Mouse (Mus musculus) limb, embryonic 12.5 days (tissue): ENCODE measurements around the gene Dab1. TPM values are rescaled to one million over a fixed set of nuclear protein-coding genes. Genes with fewer than 3 reads are reported as not detected.

Experiments
- ATAC-seq: fragments of 200-750 bp; cut with Nextera tagmentation; 2 replicates; pipeline ENCODE4 v1.8.0; 2017; ENCODE audit warnings: low read depth, moderate TSS enrichment; ENCODE audit not compliant: insufficient number of reproducible peaks, insufficient read depth, low FRiP score, low TSS enrichment
- H3K27ac ChIP-seq: fragments of 300-500 bp; sonication (generic); 2 replicates; pipeline ENCODE4 v1.5.1; 2016; ENCODE audit warnings: mild to moderate bottlenecking, moderate library complexity
- H3K27me3 ChIP-seq: fragments of 300-500 bp; sonication (generic); 2 replicates; pipeline ENCODE4 v1.6.1; 2016; ENCODE audit warnings: mild to moderate bottlenecking, moderate library complexity
- H3K36me3 ChIP-seq: fragments of 300-500 bp; sonication (generic); 2 replicates; pipeline ENCODE4 v1.6.1; 2016; ENCODE audit warnings: mild to moderate bottlenecking, moderate library complexity
- H3K4me1 ChIP-seq: fragments of 300-500 bp; sonication (generic); replicated peaks from 2 replicates; pipeline ENCODE4 v1.6.1; 2016
- H3K4me2 ChIP-seq: fragments of 300-500 bp; sonication (generic); 2 replicates; pipeline ENCODE4 v1.6.1; 2016; ENCODE audit warnings: mild to moderate bottlenecking, moderate library complexity
- H3K4me3 ChIP-seq: fragments of 300-500 bp; sonication (generic); replicated peaks from 2 replicates; pipeline ENCODE4 v1.5.1; 2016; ENCODE audit warnings: mild to moderate bottlenecking
- H3K9ac ChIP-seq: fragments of 300-500 bp; sonication (generic); replicated peaks from 2 replicates; pipeline ENCODE4 v1.6.1; 2016; ENCODE audit warnings: mild to moderate bottlenecking, moderate library complexity
- H3K9me3 ChIP-seq: fragments of 300-500 bp; sonication (generic); 2 replicates; pipeline ENCODE4 v1.6.1; 2016; ENCODE audit warnings: mild to moderate bottlenecking, moderate library complexity
- WGBS: fragments of 180-500 bp; shearing (Covaris S2); methylation state at CpG from one replicate; pipeline ENCODE4 v1.1.7; 2016; 5-methylcytosine and 5-hydroxymethylcytosine counted together
- polyA plus RNA-seq: library from polyadenylated mRNA; unstranded; fragments of >200 nt; fragmentation: Nextera tagmentation; extraction: Ambion mirVana; gene quantifications from 2 replicates; pipeline ENCODE4 v1.2.1, GENCODE M21; 2016

Dab1 gene
- polyA plus RNA-seq, 1 experiment from 2014 or later = 23.8 TPM

DNA sequence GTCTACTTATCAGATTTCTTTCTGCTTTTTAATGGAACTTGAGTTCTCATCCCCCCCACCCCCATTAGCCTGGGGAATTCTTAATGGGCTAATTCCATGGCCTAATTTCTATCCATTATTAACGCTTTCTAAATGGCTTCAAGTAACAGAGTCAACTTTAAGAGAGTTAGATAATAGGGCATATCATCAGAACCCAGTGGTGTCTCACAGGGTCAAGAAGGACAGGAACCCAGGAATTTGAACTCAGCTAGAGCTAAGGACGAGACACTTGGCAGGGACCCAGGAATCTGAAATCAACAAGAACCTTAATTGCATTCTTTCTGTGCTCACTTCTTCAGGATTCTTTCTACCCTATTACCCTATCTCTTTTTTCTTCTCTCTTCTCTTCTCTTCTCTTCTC is 968.7 kb downstream of the Dab1 start:
- Histone ChIP-seq H3K9ac (no peak overlapping the region), H3K36me3 (no peaks in the 10 kb centered on the region), H3K27me3 (no peaks in the 10 kb centered on the region), H3K4me1 (peaks cover 10% of the 10 kb centered on the region), H3K4me2 (no peak overlapping the region), H3K4me3 (no peak overlapping the region), H3K9me3 (no peaks in the 10 kb centered on the region), H3K27ac (no peak overlapping the region)
- 64% methylated on average over 2 of the region's 2 CpGs for WGBS
- ATAC-seq = no peak

DNA sequence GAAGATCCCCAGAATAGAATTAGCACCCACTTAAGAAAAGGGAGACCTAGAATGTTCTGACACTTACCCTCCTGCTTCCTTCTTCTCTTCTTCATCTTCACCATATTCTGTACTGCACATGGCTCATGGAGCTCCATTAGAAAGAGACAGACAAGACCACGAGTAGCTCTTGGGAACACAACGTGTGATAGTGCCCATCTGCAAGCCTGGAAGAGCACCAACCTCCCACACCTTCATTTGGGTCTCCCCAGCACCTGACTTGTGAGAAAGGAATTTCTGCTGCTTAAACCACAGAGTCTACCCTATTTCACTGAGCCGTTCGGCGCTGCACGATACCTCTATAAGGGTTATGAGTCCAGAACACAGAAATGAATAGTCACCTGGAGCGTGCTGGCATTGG is 977.8 kb downstream of the Dab1 start:
- no peak overlapping the region for H3K27ac ChIP-seq

DNA sequence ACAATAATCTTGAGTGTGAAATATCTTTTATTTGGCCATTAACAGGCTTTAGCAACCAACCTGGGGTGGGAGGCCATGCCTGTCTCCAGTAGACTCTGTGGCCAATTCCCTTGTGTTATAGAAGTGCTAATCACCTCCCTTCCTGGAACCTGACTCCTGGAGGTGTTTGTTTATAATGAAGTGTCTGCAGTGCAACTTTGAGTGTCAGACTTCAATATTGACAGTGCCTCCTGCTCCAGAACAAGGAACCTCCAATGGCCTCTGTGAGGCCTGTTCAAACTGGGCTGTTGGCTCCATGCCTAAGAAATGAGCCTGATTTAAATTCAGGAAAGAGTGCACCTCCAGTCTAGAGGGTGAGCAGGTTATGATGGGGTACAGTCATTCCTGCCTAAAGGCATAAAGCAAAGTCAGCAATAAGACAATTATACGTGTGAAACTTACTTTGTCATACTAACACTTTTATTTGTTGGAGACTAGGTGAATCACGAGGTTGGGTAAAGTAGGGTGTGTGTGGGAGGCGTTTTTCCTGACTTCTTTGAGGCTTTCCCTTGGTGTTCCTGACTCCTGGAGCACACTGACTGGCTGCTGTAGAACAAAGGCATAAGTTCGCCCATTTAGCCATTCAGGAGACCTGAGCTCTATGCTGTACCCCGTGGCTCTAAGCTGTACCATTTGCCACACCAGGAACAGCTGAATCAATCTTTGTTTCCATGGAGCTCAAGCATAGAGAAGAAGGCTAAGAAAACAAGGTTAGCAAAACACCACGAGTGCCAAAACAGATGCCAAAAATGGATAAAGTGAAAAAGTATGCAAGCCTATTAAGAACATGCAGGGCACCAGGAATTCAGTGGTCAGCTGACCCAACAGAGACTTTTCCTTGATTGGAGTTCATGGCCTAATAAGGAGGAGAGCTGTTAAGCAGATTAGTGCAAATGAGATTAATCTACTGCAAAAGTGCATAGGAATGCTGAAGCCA is 978.6 kb downstream of the Dab1 start:
- H3K4me2 ChIP-seq = no peak overlapping the region
- no peak for ATAC-seq
- H3K4me3 ChIP-seq = no peak overlapping the region
- H3K9ac ChIP-seq = no peak overlapping the region
- H3K4me1 ChIP-seq = peaks cover 17% of the 10 kb centered on the region
- WGBS = 81% methylated on average over 6 of the region's 6 CpGs
- no peaks in the 10 kb centered on the region for H3K27me3 ChIP-seq
- 0 out of 2 replicates have a peak overlapping the region, but pooled peaks have one; percentile 12 for H3K27ac ChIP-seq
- no peaks in the 10 kb centered on the region for H3K9me3 ChIP-seq
- no peaks in the 10 kb centered on the region for H3K36me3 ChIP-seq

More for the DNA sequence above, 977.8 kb downstream of the Dab1 start:
- H3K4me2 ChIP-seq = no peak overlapping the region
- no peak for ATAC-seq
- H3K36me3 ChIP-seq = no peaks in the 10 kb centered on the region
- H3K9ac ChIP-seq = no peak overlapping the region
- no peaks in the 10 kb centered on the region for H3K9me3 ChIP-seq
- H3K27me3 ChIP-seq = no peaks in the 10 kb centered on the region
- no peak overlapping the region for H3K4me3 ChIP-seq
- 90% methylated on average over 7 of the region's 7 CpGs for WGBS
- H3K4me1 ChIP-seq = peaks cover 17% of the 10 kb centered on the region

DNA sequence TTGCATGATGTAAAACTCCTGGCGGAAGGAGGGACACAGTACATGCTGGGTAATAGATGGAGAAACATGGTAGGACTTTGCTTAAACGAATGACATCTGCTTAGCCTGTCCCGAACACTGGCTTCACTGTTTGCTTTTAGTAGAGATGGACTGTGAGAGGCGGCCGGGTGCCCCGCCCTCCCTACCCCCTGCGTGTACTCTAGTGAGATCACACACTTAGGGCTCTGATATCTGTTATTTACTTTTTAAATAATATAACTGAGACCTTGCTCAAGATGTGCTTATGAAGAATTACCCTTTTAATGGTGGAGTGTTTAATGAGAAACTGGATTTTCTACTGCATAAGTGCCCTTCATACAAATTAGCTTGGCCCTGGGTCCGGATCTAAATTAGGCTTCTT is 983.6 kb downstream of the Dab1 start:
- WGBS = 91% methylated on average over 8 of the region's 8 CpGs
- no peaks in the 10 kb centered on the region for H3K9me3 ChIP-seq
- H3K27me3 ChIP-seq = no peaks in the 10 kb centered on the region
- H3K4me3 ChIP-seq = no peak overlapping the region
- no peak overlapping the region for H3K9ac ChIP-seq
- no peak overlapping the region for H3K4me2 ChIP-seq
- H3K4me1 ChIP-seq = peaks cover 7% of the 10 kb centered on the region; the same call in 1 of the 2 replicates
- no peaks in the 10 kb centered on the region for H3K36me3 ChIP-seq
- ATAC-seq = no peak
- no peak overlapping the region for H3K27ac ChIP-seq

DNA sequence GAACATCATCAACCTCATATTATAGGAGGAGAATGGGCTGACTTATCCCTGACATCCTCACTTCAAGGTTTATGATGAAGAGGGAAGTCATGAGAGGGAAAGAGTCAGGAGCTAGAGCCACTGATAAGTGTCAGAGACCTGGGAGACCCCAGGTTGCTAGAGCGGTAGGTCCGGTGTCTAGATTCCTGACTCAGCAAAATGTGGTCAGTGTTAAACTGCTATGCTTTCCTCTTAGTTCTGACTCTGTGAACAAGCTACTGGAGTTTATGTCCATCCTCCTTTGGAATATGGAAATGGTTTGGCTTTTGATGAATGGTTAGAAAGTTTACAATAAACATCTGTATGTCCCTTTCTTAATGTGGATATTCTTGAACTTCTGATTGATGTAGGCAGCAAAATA is 985.1 kb downstream of the Dab1 start:
- no peaks in the 10 kb centered on the region for H3K27me3 ChIP-seq
- H3K4me3 ChIP-seq = no peak overlapping the region
- H3K27ac ChIP-seq = no peak overlapping the region
- 91% methylated on average over 2 of the region's 2 CpGs for WGBS
- no peak overlapping the region for H3K4me2 ChIP-seq
- no peak overlapping the region for H3K9ac ChIP-seq
- no peaks in the 10 kb centered on the region for H3K36me3 ChIP-seq
- no peaks in the 10 kb centered on the region for H3K4me1 ChIP-seq
- no peak for ATAC-seq
- no peaks in the 10 kb centered on the region for H3K9me3 ChIP-seq

DNA sequence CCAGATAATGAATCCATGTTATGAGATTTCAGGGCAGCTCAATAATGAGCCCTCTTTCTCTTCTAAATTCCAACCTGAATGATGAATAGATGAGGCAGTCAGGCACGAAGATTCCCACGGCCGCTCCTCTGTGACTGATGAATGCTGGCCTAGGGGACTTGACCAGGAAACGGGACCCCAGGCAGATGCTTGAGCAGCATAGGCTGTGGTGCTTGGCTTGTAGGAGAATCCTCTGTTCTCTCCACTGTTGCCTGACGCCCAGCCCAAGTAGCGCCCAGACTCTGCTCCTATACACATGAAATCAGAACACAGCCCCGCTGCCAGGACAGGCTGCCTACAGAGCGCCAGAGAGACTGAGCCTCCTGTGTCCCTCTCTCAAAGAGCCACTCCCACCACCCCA is 987.7 kb downstream of the Dab1 start:
- H3K9ac ChIP-seq = no peak overlapping the region
- ATAC-seq = no peak
- H3K27me3 ChIP-seq = no peaks in the 10 kb centered on the region
- no peak overlapping the region for H3K27ac ChIP-seq
- H3K4me1 ChIP-seq = no peaks in the 10 kb centered on the region
- H3K4me2 ChIP-seq = no peak overlapping the region
- H3K9me3 ChIP-seq = no peaks in the 10 kb centered on the region
- no peaks in the 10 kb centered on the region for H3K36me3 ChIP-seq
- no peak overlapping the region for H3K4me3 ChIP-seq
- WGBS = 84% methylated on average over 8 of the region's 8 CpGs

DNA sequence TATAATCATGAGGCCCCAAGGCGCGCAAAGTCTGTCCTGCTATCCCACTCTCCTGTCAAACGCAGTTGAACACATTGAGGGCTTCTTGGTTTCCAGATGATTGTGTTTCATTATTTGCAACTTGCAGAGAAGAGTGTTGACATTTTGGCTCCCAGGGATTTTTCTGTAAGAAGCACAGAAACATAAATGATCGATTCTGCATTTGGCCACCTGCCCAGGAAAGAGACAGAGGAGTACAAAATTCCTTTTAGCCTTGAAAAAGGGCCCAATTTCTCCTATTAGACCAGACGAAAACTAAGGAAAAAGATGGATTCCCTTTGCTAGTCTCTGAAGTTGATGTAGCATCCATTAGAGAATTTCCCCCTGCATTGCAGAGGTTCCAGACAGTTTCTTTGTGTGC is 988.5 kb downstream of the Dab1 start:
- Histone ChIP-seq H3K4me2 (no peak overlapping the region), H3K36me3 (no peaks in the 10 kb centered on the region), H3K9ac (no peak overlapping the region), H3K9me3 (no peaks in the 10 kb centered on the region), H3K27ac (no peak overlapping the region), H3K27me3 (no peaks in the 10 kb centered on the region), H3K4me3 (no peak overlapping the region), H3K4me1 (no peaks in the 10 kb centered on the region)
- WGBS = 81% methylated on average over 5 of the region's 5 CpGs
- ATAC-seq = no peak

DNA sequence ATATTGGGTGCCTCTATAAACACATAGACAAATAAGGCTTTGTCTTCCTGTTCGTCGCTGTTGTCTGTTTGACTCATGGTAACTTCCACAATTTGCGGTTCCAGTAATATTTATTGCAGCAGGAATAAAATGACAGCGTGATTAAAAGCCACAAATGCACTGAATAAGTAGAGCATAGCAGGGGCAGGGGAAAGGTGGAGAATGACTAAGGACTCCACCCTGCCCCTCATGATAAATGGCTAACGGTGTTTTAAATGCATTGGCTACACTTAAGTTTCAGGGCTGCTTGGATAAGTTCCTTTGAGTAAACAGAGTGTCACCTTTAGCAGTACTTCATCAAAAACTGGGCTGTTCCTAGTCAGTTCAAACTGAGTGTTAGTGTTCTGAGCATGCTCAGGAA is 1000.3 kb downstream of the Dab1 start:
- WGBS = 82% methylated on average over 5 of the region's 5 CpGs
- no peak for ATAC-seq
- H3K27me3 ChIP-seq = no peaks in the 10 kb centered on the region
- no peaks in the 10 kb centered on the region for H3K4me1 ChIP-seq
- no peak overlapping the region for H3K9ac ChIP-seq
- H3K4me3 ChIP-seq = no peak overlapping the region
- H3K4me2 ChIP-seq = no peak overlapping the region
- H3K36me3 ChIP-seq = no peaks in the 10 kb centered on the region
- H3K27ac ChIP-seq = no peak overlapping the region
- no peaks in the 10 kb centered on the region for H3K9me3 ChIP-seq

DNA sequence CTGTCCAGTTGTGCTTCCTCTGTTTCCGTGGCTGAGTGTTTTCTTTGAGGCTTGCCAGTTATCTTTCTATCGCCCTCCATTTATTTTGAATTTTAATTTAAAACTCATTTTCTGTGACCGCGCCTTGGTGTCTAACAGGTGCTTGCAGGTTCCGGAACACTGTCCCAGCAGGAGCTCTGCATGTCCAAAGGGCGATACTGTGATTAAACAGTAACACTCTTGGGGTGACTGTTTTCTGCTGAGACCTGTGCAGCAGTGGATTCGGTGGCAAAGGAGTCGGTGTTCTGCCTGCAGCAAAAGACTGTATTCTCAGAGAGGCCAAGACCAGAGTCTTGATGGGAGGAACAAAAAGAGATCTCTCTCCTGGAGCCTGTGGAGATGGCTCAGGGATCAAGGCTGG is 1006.2 kb downstream of the Dab1 start:
- no peaks in the 10 kb centered on the region for H3K9me3 ChIP-seq
- whole genome bisulfite sequencing = 89% methylated on average over 8 of the region's 8 CpGs
- H3K27ac ChIP-seq = no peak overlapping the region
- H3K4me2 ChIP-seq = no peak overlapping the region
- no peak overlapping the region for H3K4me3 ChIP-seq
- no peaks in the 10 kb centered on the region for H3K4me1 ChIP-seq
- ATAC-seq = no peak
- no peaks in the 10 kb centered on the region for H3K36me3 ChIP-seq
- H3K9ac ChIP-seq = no peak overlapping the region
- no peaks in the 10 kb centered on the region for H3K27me3 ChIP-seq

DNA sequence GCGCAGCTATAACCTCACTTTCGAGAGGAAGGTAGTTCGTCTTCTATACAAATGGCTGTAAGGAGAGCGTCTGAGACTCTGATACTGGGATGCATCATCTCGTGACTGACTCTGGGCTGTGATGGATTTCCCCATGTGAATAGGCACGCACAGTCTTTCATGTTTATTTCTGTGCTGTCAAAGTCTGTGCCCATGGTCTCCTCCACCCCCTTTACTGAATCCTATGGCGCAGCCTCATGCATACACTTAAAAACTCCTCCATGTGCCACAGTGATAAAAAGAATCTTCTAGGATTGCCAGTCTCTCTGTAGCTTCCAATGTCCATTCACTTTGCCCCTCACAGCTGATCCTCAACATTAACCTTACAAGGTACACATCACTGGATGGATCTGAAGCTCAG is 1009.5 kb downstream of the Dab1 start:
- no peak overlapping the region for H3K4me2 ChIP-seq
- H3K27me3 ChIP-seq = no peaks in the 10 kb centered on the region
- no peak for ATAC-seq
- H3K27ac ChIP-seq = no peak overlapping the region
- H3K9ac ChIP-seq = no peak overlapping the region
- H3K36me3 ChIP-seq = no peaks in the 10 kb centered on the region
- WGBS = 88% methylated on average over 7 of the region's 7 CpGs
- H3K9me3 ChIP-seq = no peaks in the 10 kb centered on the region
- no peaks in the 10 kb centered on the region for H3K4me1 ChIP-seq
- H3K4me3 ChIP-seq = no peak overlapping the region

DNA sequence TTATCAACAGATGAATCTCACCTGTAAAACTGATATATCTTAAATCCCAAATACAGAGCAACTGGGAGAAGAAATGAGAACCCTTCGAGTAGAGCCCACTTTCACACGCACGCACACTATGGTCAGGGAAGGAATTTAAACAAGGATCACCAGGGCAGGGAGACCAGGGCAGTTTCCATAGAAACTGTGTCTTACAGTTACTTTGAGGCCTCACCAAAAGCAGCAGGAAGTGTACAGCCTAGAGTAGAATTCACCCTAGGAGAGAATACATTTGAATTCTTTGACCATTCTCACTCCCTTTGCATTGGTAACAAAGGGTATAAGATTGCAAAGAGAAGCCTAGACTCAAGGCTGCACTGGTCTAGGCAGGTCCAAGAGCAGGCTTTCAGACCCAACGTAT is 1017.9 kb downstream of the Dab1 start:
- H3K4me2 ChIP-seq = no peak overlapping the region
- no peaks in the 10 kb centered on the region for H3K36me3 ChIP-seq
- no peak overlapping the region for H3K27ac ChIP-seq
- H3K9me3 ChIP-seq = no peaks in the 10 kb centered on the region
- H3K4me3 ChIP-seq = no peak overlapping the region
- WGBS = 93% methylated on average over 4 of the region's 4 CpGs
- no peak for ATAC-seq
- no peaks in the 10 kb centered on the region for H3K27me3 ChIP-seq
- H3K9ac ChIP-seq = no peak overlapping the region
- no peaks in the 10 kb centered on the region for H3K4me1 ChIP-seq

DNA sequence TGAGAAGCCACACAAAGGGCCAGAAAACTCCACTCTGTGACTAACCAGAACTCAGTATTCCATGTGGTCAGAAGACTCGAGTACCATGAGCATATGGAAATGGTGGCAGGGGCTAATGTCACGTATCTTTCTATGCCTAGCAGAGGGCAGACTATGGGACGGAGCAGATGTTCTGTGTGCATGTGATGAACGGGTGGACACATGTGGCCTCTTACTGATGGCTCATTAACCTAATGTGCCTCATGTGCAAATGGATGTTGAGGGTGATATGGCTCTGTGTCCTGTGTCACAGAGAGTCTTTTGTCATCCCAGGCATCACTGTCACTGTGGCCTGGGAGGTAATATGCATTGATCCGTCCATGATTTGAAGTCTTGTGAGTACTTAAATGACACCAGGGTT is 1021.5 kb downstream of the Dab1 start:
- no peak overlapping the region for H3K9ac ChIP-seq
- no peak for ATAC-seq
- 89% methylated on average over 5 of the region's 5 CpGs for WGBS
- H3K36me3 ChIP-seq = no peaks in the 10 kb centered on the region
- no peaks in the 10 kb centered on the region for H3K27me3 ChIP-seq
- 0 out of 2 replicates have a peak, but pooled peaks cover 7% of the 10 kb centered on the region for H3K4me1 ChIP-seq
- no peak overlapping the region for H3K4me2 ChIP-seq
- H3K9me3 ChIP-seq = no peaks in the 10 kb centered on the region
- H3K4me3 ChIP-seq = no peak overlapping the region
- H3K27ac ChIP-seq = no peak overlapping the region
